Mouse (Mus musculus): Measurements from ENCODE around the gene Acsbg1. TPM values are rescaled to one million over a fixed set of nuclear protein-coding genes. Genes with fewer than 3 reads are reported as not detected.
"Not testable (repeated sequence)": the region's sequence is repeated elsewhere in the genome, so short reads cannot be mapped to it uniquely, and the experiment has no call there.

The Acsbg1 gene
- polyA plus RNA-seq, 1 experiment from 2014 or later, result 0.11 TPM

- DNase-seq (ENCODE audit: low spot score) (peak; percentile 35), ATAC-seq (replicated peaks; ENCODE audit: low FRiP score) (peak; percentile 60)
- H3K4me1 ChIP-seq (replicated peaks; ENCODE audit: control insufficient read depth, insufficient read depth, low read length), result no peaks in the 10 kb centered on the region; the same call in 1 of the 2 replicates
- H3K27ac ChIP-seq (ENCODE audit: low read depth, low read length), result no peak overlapping the region
- WGBS, result 46% methylated on average over 13 of the region's 13 CpGs
- H3K4me3 ChIP-seq (ENCODE audit: low read depth, low read length), result no peak overlapping the region
- H3K36me3 ChIP-seq (ENCODE audit: control insufficient read depth, insufficient read depth, low read length), result no peaks in the 10 kb centered on the region
- H3K4me2 ChIP-seq, result peak overlapping the region; percentile 20; the same call in 1 of the 2 replicates
- H3K9me3 ChIP-seq (ENCODE audit: control insufficient read depth, low read length), result no peaks in the 10 kb centered on the region
- no peak overlapping the region for H3K9ac ChIP-seq (ENCODE audit: low read depth, low read length)
- H3K27me3 ChIP-seq (replicated peaks; ENCODE audit: control insufficient read depth, insufficient read depth, low read length), result no peaks in the 10 kb centered on the region
These were observed 47.4 kb downstream of the Acsbg1 start for GRCm38 (mm10) chr9:54614182-54614850.

- ATAC-seq (replicated peaks; ENCODE audit: low FRiP score) (no peak), DNase-seq (ENCODE audit: low spot score) (no peak)
- WGBS, result 80% methylated on average over 5 of the region's 5 CpGs
- Histone ChIP-seq H3K9me3 (ENCODE audit: control insufficient read depth, low read length) (no peaks in the 10 kb centered on the region), H3K4me2 (no peak overlapping the region), H3K4me1 (replicated peaks; ENCODE audit: control insufficient read depth, insufficient read depth, low read length) (no peaks in the 10 kb centered on the region; the same call in 1 of the 2 replicates), H3K36me3 (ENCODE audit: control insufficient read depth, insufficient read depth, low read length) (no peaks in the 10 kb centered on the region), H3K27me3 (replicated peaks; ENCODE audit: control insufficient read depth, insufficient read depth, low read length) (no peaks in the 10 kb centered on the region), H3K4me3 (ENCODE audit: low read depth, low read length) (no peak overlapping the region), H3K9ac (ENCODE audit: low read depth, low read length) (no peak overlapping the region), H3K27ac (ENCODE audit: low read depth, low read length) (no peak overlapping the region)
These were observed 48.9 kb downstream of the Acsbg1 start for GRCm38 (mm10) chr9:54612781-54613191.

GRCm38 (mm10) chr9:54604886-54605285 is 56.8 kb downstream of the Acsbg1 start:
- H3K27ac ChIP-seq (ENCODE audit: low read depth, low read length), result no peak overlapping the region
- no peak overlapping the region for H3K4me2 ChIP-seq
- no peak overlapping the region for H3K4me3 ChIP-seq (ENCODE audit: low read depth, low read length)
- ATAC-seq (replicated peaks; ENCODE audit: low FRiP score) (no peak), DNase-seq (ENCODE audit: low spot score) (peak; percentile 53)
- no peaks in the 10 kb centered on the region for H3K9me3 ChIP-seq (ENCODE audit: control insufficient read depth, low read length)
- no peak overlapping the region for H3K9ac ChIP-seq (ENCODE audit: low read depth, low read length)
- peaks cover 18% of the 10 kb centered on the region for H3K36me3 ChIP-seq (ENCODE audit: control insufficient read depth, insufficient read depth, low read length)
- 59% methylated on average over 4 of the region's 4 CpGs for WGBS
- H3K4me1 ChIP-seq (replicated peaks; ENCODE audit: control insufficient read depth, insufficient read depth, low read length), result no peaks in the 10 kb centered on the region
- H3K27me3 ChIP-seq (replicated peaks; ENCODE audit: control insufficient read depth, insufficient read depth, low read length), result no peaks in the 10 kb centered on the region

- H3K27me3 ChIP-seq (replicated peaks; ENCODE audit: control insufficient read depth, insufficient read depth, low read length), result no peaks in the 10 kb centered on the region
- no peaks in the 10 kb centered on the region for H3K9me3 ChIP-seq (ENCODE audit: control insufficient read depth, low read length)
- H3K4me3 ChIP-seq (ENCODE audit: low read depth, low read length), result no peak overlapping the region
- H3K9ac ChIP-seq (ENCODE audit: low read depth, low read length), result no peak overlapping the region
- DNase-seq (ENCODE audit: low spot score) (no peak), ATAC-seq (replicated peaks; ENCODE audit: low FRiP score) (no peak)
- no peak overlapping the region for H3K27ac ChIP-seq (ENCODE audit: low read depth, low read length)
- H3K4me1 ChIP-seq (replicated peaks; ENCODE audit: control insufficient read depth, insufficient read depth, low read length), result no peaks in the 10 kb centered on the region
- no peak overlapping the region for H3K4me2 ChIP-seq
- WGBS, result 87% methylated on average over 5 of the region's 5 CpGs
- H3K36me3 ChIP-seq (ENCODE audit: control insufficient read depth, insufficient read depth, low read length), result peaks cover 18% of the 10 kb centered on the region
These were observed 57.5 kb downstream of the Acsbg1 start for GRCm38 (mm10) chr9:54604131-54604654.

- Histone ChIP-seq H3K4me3 (ENCODE audit: low read depth, low read length) (no peak overlapping the region), H3K4me2 (no peak overlapping the region), H3K4me1 (replicated peaks; ENCODE audit: control insufficient read depth, insufficient read depth, low read length) (no peaks in the 10 kb centered on the region), H3K36me3 (ENCODE audit: control insufficient read depth, insufficient read depth, low read length) (peaks cover 21% of the 10 kb centered on the region), H3K9ac (ENCODE audit: low read depth, low read length) (no peak overlapping the region), H3K9me3 (ENCODE audit: control insufficient read depth, low read length) (no peaks in the 10 kb centered on the region), H3K27ac (ENCODE audit: low read depth, low read length) (no peak overlapping the region), H3K27me3 (replicated peaks; ENCODE audit: control insufficient read depth, insufficient read depth, low read length) (no peaks in the 10 kb centered on the region)
- WGBS, result 91% methylated on average over 7 of the region's 7 CpGs
- ATAC-seq (replicated peaks; ENCODE audit: low FRiP score) (no peak), DNase-seq (ENCODE audit: low spot score) (no peak)
These were observed 58.8 kb downstream of the Acsbg1 start for GRCm38 (mm10) chr9:54602916-54603315.

- WGBS, result 88% methylated on average over 2 of the region's 2 CpGs
- Histone ChIP-seq H3K36me3 (ENCODE audit: control insufficient read depth, insufficient read depth, low read length) (peaks cover 25% of the 10 kb centered on the region), H3K4me2 (no peak overlapping the region), H3K27ac (ENCODE audit: low read depth, low read length) (no peak overlapping the region), H3K9ac (ENCODE audit: low read depth, low read length) (no peak overlapping the region), H3K9me3 (ENCODE audit: control insufficient read depth, low read length) (no peaks in the 10 kb centered on the region), H3K27me3 (replicated peaks; ENCODE audit: control insufficient read depth, insufficient read depth, low read length) (no peaks in the 10 kb centered on the region), H3K4me1 (replicated peaks; ENCODE audit: control insufficient read depth, insufficient read depth, low read length) (no peaks in the 10 kb centered on the region), H3K4me3 (ENCODE audit: low read depth, low read length) (no peak overlapping the region)
- no peak for ATAC-seq (replicated peaks; ENCODE audit: low FRiP score)
- DNase-seq (ENCODE audit: low spot score), result no peak
These were observed 59.3 kb downstream of the Acsbg1 start for GRCm38 (mm10) chr9:54602386-54602785.

- no peaks in the 10 kb centered on the region for H3K27me3 ChIP-seq (replicated peaks; ENCODE audit: control insufficient read depth, insufficient read depth, low read length)
- WGBS, result 89% methylated on average over 15 of the region's 15 CpGs
- DNase-seq (ENCODE audit: low spot score) (no peak), ATAC-seq (replicated peaks; ENCODE audit: low FRiP score) (no peak)
- no peaks in the 10 kb centered on the region for H3K9me3 ChIP-seq (ENCODE audit: control insufficient read depth, low read length)
- peaks cover 50% of the 10 kb centered on the region for H3K36me3 ChIP-seq (ENCODE audit: control insufficient read depth, insufficient read depth, low read length)
- no peaks in the 10 kb centered on the region for H3K4me1 ChIP-seq (replicated peaks; ENCODE audit: control insufficient read depth, insufficient read depth, low read length)
- no peak overlapping the region for H3K27ac ChIP-seq (ENCODE audit: low read depth, low read length)
- no peak overlapping the region for H3K4me3 ChIP-seq (ENCODE audit: low read depth, low read length)
- no peak overlapping the region for H3K9ac ChIP-seq (ENCODE audit: low read depth, low read length)
- no peak overlapping the region for H3K4me2 ChIP-seq
These were observed 64.8 kb downstream of the Acsbg1 start for GRCm38 (mm10) chr9:54596752-54597465.

- not testable (repeated sequence) for H3K9me3 ChIP-seq (ENCODE audit: control insufficient read depth, low read length); ATAC-seq (replicated peaks; ENCODE audit: low FRiP score); H3K27me3 ChIP-seq (replicated peaks; ENCODE audit: control insufficient read depth, insufficient read depth, low read length); H3K9ac ChIP-seq (ENCODE audit: low read depth, low read length); DNase-seq (ENCODE audit: low spot score); H3K4me3 ChIP-seq (ENCODE audit: low read depth, low read length); H3K27ac ChIP-seq (ENCODE audit: low read depth, low read length); H3K4me2 ChIP-seq; H3K4me1 ChIP-seq (replicated peaks; ENCODE audit: control insufficient read depth, insufficient read depth, low read length)
- WGBS, result 87% methylated on average over 4 of the region's 4 CpGs
- H3K36me3 ChIP-seq (ENCODE audit: control insufficient read depth, insufficient read depth, low read length), result peaks cover 50% of the 10 kb centered on the region
These were observed 68.0 kb downstream of the Acsbg1 start for GRCm38 (mm10) chr9:54593652-54594051.

All from liver, embryonic 11.5 days (tissue).